Mouse (Mus musculus): ENCODE measurements at regions not wholly inside any gene's neighbourhood (a gene's known extent, or its start where the extent isn't known, plus 50 kb on each side); places are given as distances from the start of the nearest gene placed in this dataset.
"Not testable (repeated sequence)": the region's sequence is repeated elsewhere in the genome, so short reads cannot be mapped to it uniquely, and the experiment has no call there.

DNA sequence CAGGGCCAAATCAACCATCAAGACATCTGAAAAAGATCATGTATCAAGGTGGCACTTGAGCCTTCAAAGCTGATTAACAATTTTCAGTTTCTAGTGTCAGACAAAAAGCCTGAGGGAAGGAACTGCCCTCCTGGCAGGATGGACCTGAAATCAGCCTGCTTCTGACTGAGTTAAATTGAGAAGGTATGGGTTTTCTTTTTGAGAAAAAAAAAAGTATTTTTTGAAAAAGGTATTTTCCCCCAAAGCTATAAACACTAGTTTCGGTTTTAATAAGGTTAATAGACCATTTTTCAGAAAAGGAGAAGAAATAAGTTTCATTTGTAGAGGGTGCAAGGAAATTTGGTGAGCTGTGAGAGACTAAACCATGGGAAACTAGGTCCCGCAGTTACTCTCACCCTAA is 124.6 kb upstream of the Mrpl21 start:
- not testable (repeated sequence) for H3K36me3 ChIP-seq; H3K27ac ChIP-seq; DNase-seq (ENCODE audit: low spot score); H3K27me3 ChIP-seq (ENCODE audit: insufficient read depth, poor library complexity, severe bottlenecking); H3K4me3 ChIP-seq; H3K4me1 ChIP-seq
- H3K9me3 ChIP-seq = peaks cover 19% of the 10 kb centered on the region
- WGBS = 78% methylated on average over 2 of the region's 2 CpGs

DNA sequence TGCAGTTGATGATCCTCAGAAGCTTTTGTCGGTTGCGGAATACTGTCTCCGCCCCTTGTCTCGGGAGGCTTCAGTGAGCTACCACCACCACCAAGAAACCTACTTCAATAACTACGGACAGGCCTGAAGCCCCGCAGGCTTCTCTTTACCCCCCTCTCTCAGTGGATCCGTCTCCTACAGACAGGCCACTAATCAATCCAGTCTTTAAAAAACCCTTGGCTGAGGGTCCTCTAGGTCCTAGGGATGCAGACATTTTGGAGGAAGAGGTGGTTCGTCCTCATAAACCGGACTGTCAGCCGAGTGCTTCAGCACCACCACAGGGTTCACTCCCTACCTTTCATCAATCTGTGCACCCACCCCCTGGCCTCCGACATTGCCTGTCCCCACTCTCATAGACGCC is 123.4 kb upstream of the Mrpl21 start:
- Histone ChIP-seq H3K36me3 (no peaks in the 10 kb centered on the region), H3K27me3 (ENCODE audit: insufficient read depth, poor library complexity, severe bottlenecking) (no peaks in the 10 kb centered on the region), H3K4me1 (no peaks in the 10 kb centered on the region), H3K27ac (no peak overlapping the region), H3K4me3 (no peak overlapping the region), H3K9me3 (peaks cover 19% of the 10 kb centered on the region)
- 84% methylated on average over 12 of the region's 12 CpGs for WGBS
- peak; percentile 48 for DNase-seq (ENCODE audit: low spot score)

DNA sequence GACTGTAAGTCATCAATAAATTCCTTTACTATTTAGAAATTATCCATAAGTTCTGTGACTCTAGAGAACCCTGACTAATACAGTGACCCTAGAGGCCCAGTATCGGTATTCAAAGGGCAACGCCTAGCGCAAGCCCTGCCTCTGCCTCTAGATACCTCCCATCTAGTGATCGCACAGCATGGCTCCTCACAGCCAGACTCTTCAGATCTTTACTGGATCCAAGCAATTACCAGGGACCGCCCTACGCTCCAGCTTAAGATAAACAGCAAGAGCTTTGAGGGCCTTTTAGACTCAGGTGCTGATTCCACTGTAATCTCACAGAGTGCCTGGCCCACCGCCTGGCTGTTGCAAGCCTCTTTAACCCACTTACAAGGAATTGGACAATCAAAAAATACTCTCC is 115.0 kb upstream of the Mrpl21 start:
- DNase-seq (ENCODE audit: low spot score) = no peak
- H3K4me3 ChIP-seq = no peak overlapping the region
- no peaks in the 10 kb centered on the region for H3K36me3 ChIP-seq
- 42% methylated on average over 7 of the region's 7 CpGs for WGBS
- no peaks in the 10 kb centered on the region for H3K27me3 ChIP-seq (ENCODE audit: insufficient read depth, poor library complexity, severe bottlenecking)
- peaks cover 7% of the 10 kb centered on the region; the same call in 1 of the 2 replicates for H3K9me3 ChIP-seq
- H3K4me1 ChIP-seq = no peaks in the 10 kb centered on the region
- H3K27ac ChIP-seq = no peak overlapping the region

DNA sequence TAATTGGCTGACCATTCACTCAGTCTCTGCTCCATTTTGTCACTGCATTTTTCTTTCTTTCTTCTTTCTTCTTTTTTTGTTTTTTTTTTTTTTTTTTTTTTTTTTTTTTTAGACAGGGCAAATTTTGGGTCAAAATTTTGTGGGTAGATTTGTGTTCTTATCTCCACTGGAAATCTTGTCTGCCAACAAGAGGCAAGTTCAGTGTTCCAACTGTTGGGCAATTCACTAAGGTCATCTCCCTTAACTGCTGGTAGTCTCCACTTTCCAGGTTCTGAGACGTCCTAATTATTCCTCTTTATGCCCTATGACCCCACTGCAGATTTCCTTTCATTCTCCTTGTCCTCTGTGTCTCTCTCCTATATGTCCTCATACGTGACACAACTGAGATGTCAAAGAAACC is 100.1 kb upstream of the Mrpl21 start:
- no peak for DNase-seq (ENCODE audit: low spot score)
- Histone ChIP-seq H3K4me1 (no peaks in the 10 kb centered on the region), H3K9me3 (no peaks in the 10 kb centered on the region), H3K36me3 (no peaks in the 10 kb centered on the region), H3K27me3 (ENCODE audit: insufficient read depth, poor library complexity, severe bottlenecking) (no peaks in the 10 kb centered on the region), H3K4me3 (no peak overlapping the region), H3K27ac (no peak overlapping the region)
- 61% methylated on average over 2 of the region's 2 CpGs for WGBS

DNA sequence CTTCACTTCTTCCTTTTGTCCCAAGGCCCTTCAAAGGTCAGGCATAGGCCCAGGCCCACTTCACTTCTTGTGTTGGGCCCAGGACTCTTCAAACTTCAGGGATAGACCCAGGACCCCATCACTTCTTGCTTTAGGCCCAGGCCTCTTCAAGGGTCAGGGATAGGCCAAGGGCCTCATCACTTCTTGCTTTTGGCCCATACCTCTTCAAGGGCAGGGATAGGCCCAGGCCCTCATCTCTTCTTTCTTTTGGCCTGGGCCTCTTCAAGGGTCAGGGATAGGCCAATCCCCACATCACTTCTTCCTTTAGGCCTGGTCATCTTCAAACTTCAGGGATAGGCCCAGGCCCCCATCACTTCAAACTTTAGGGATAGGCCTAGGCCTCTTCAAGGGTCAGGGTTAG is 90.1 kb upstream of the Mrpl21 start:
- H3K27me3 ChIP-seq (ENCODE audit: insufficient read depth, poor library complexity, severe bottlenecking) = no peaks in the 10 kb centered on the region
- no peak overlapping the region for H3K27ac ChIP-seq
- H3K9me3 ChIP-seq = no peaks in the 10 kb centered on the region
- no peak overlapping the region for H3K4me3 ChIP-seq
- H3K4me1 ChIP-seq = no peaks in the 10 kb centered on the region
- no peaks in the 10 kb centered on the region for H3K36me3 ChIP-seq
- DNase-seq (ENCODE audit: low spot score) = no peak

DNA sequence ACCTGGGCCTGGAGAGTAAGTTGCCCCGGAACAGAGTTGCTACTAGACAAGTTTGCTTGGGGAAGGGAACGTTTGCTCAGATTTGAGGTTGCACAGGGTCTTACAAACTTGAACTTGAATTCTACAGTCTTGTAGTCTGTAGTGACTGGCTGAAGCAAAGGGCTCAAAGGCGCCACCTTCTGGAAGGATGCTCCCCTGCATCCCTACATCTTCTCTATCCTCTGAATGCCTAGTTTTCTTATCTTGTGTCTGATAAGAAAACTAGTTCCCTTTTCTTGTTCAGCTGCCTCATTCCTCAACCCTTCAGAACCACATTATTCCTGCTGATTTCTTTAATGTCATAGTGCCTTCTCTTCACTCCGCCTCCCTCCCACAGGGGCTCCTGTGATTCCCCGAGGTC is 78.2 kb upstream of the Mrpl21 start:
- not testable (repeated sequence) for H3K4me1 ChIP-seq; DNase-seq (ENCODE audit: low spot score); H3K9me3 ChIP-seq; H3K36me3 ChIP-seq; H3K27me3 ChIP-seq (ENCODE audit: insufficient read depth, poor library complexity, severe bottlenecking); H3K4me3 ChIP-seq; H3K27ac ChIP-seq
- 59% methylated on average over 5 of the region's 5 CpGs for WGBS

DNA sequence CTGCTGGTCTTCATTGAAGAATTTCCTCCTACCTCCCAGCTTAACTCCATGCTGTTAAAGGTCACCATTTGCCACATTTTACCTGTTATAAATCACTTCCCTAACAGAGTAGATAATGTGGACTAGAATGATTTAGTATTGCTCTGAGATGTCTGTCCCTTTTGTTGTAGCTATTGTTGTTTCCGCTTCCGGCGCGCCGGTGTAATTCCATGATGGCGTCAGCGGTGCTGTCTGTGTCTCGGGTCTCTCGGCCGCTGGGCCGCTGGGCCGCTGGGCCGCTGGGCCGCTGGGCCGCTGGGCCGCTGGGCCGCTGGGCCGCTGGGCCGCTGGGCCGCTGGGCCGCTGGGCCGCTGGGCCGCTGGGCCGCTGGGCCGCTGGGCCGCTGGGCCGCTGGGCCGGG is 77.3 kb upstream of the Mrpl21 start:
- not testable (repeated sequence) for H3K27me3 ChIP-seq (ENCODE audit: insufficient read depth, poor library complexity, severe bottlenecking); H3K4me1 ChIP-seq; H3K27ac ChIP-seq; H3K36me3 ChIP-seq; H3K4me3 ChIP-seq; DNase-seq (ENCODE audit: low spot score); H3K9me3 ChIP-seq
- WGBS = 58% methylated on average over 28 of the region's 28 CpGs

DNA sequence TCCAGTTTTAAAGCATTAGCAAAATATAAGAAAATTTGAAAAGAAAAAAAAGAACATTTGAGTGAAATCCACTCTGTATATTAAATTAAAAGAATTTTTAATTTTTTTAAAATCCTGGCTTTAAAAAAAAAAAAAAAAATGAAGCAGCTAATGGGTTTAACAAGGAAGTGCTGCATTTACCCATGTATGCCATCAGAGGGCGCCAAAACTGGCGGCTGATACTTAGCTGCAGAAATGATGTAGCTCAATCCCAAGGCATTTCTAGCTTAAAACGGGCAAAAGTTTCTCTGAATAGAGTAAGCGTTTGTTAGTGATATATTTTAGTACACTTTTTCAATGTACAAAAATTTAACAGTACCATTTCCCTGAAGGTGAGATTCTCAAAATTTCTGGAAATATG is 74.4 kb upstream of the Mrpl21 start:
- H3K4me3 ChIP-seq = no peak overlapping the region
- WGBS = 15% methylated on average over 4 of the region's 4 CpGs
- H3K4me1 ChIP-seq = no peaks in the 10 kb centered on the region
- H3K9me3 ChIP-seq = no peaks in the 10 kb centered on the region
- no peak overlapping the region for H3K27ac ChIP-seq
- H3K36me3 ChIP-seq = no peaks in the 10 kb centered on the region
- no peaks in the 10 kb centered on the region for H3K27me3 ChIP-seq (ENCODE audit: insufficient read depth, poor library complexity, severe bottlenecking)
- DNase-seq (ENCODE audit: low spot score) = no peak
